23 mouse cellular contexts compared by ENCODE assay signal in the genomic region with DNA sequence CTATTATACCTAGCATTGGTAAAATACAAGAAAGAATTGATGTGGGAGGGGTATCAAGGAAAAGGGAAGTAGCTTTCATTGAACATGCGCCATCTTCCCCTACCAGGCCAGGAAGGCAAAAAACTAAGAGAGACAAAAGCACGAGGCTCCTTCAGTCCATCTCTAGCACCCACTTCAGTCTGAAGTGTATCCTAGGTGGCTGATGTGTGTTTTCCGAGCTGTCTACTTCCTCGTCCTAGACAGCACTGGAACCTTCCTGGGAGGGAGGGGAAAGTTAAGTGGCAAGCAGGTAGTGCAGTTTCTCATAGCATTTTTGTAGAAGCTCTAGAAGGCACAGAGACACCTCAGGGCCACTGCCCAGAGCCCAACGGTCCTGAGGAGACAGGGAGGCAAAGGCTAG. TPM values are rescaled to one million over a fixed set of nuclear protein-coding genes. Genes with fewer than 3 reads are reported as not detected.
DNase-seq lines count a peak whose midpoint lies in the region; ATAC-seq lines count a peak whose summit lies in the region.
"Had no signal": no experiment of that assay in that cellular context is flagged by ENCODE, and none has a peak within 500 bp of the region (broad histone marks: within the 10 kb centered on the region; RNA-seq: fewer than 3 reads in every experiment).

No protein-coding gene starts in this region.

- H3K36me3 ChIP-seq in heart, embryonic 11.5 days (ENCODE audit: control insufficient read depth, insufficient read depth, low read length): no peaks in the 10 kb centered on the region
- H3K36me3 ChIP-seq in lung, embryonic 15.5 days: no peaks in the 10 kb centered on the region
- H3K36me3 ChIP-seq in intestine, embryonic 16.5 days (ENCODE audit: control insufficient read depth, insufficient read depth, low read length): no peaks in the 10 kb centered on the region
- H3K36me3 ChIP-seq: forebrain, embryonic 12.5 days; G1E; hindbrain, embryonic 13.5 days; limb, embryonic 13.5 days; liver, embryonic 12.5 days; neural tube, embryonic 13.5 days had no signal

- 47% methylated on average over 5 of the region's 5 CpGs for WGBS in heart, embryonic 11.5 days (ENCODE audit: insufficient replicate concordance)
- 42% methylated on average over 5 of the region's 5 CpGs for WGBS in lung, embryonic 15.5 days
- 69% methylated on average over 5 of the region's 5 CpGs for WGBS in intestine, embryonic 16.5 days

- peak overlapping the region; percentile 50 for H3K27ac ChIP-seq in heart, embryonic 11.5 days (ENCODE audit: low read depth, low read length)
- peak overlapping the region; percentile 37 for H3K27ac ChIP-seq in lung, embryonic 15.5 days
- H3K27ac ChIP-seq in brown adipose tissue, adult 24 weeks (replicated peaks; ENCODE audit: low read depth, low read length): peak overlapping the region; percentile 100
- H3K27ac ChIP-seq in intestine, embryonic 16.5 days (ENCODE audit: low read length): peak overlapping the region; percentile 87; the same call in 1 of the 2 replicates
- H3K27ac ChIP-seq: hindbrain, embryonic 13.5 days; limb, embryonic 13.5 days; liver, embryonic 12.5 days; neural tube, embryonic 13.5 days had no signal

- H3K9me3 ChIP-seq in heart, embryonic 11.5 days (replicated peaks; ENCODE audit: control insufficient read depth, low read length): no peaks in the 10 kb centered on the region
- no peaks in the 10 kb centered on the region for H3K9me3 ChIP-seq in lung, embryonic 15.5 days
- no peaks in the 10 kb centered on the region for H3K9me3 ChIP-seq in intestine, embryonic 16.5 days (ENCODE audit: control insufficient read depth, low read length)
- H3K9me3 ChIP-seq: forebrain, embryonic 12.5 days; G1E; hindbrain, embryonic 13.5 days; limb, embryonic 13.5 days; liver, embryonic 12.5 days; neural tube, embryonic 13.5 days had no signal

- no peak for DNase-seq in heart, postnatal 4 days
- DNase-seq in lung, postnatal 4 days: no peak
- DNase-seq: B cell, adult 2 months; cerebellum, adult 18-20 months; cerebellum, postnatal 14 days; gastrocnemius, postnatal 10 days; heart, adult 11 months; layer of hippocampus, postnatal 36 days; right cerebral cortex, postnatal 4 days had no signal

- no peaks in the 10 kb centered on the region for H3K27me3 ChIP-seq in heart, embryonic 11.5 days (ENCODE audit: control insufficient read depth, insufficient read depth, low read length)
- H3K27me3 ChIP-seq in lung, embryonic 15.5 days: no peaks in the 10 kb centered on the region
- no peaks in the 10 kb centered on the region for H3K27me3 ChIP-seq in intestine, embryonic 16.5 days (replicated peaks; ENCODE audit: control insufficient read depth, insufficient read depth, low read length)
- H3K27me3 ChIP-seq: limb, embryonic 13.5 days; neural tube, embryonic 13.5 days; Patski had no signal

- 0 out of 2 replicates have a peak overlapping the region, but pooled peaks have one; percentile 49 for H3K9ac ChIP-seq in heart, embryonic 11.5 days (ENCODE audit: low read depth, low read length)
- H3K9ac ChIP-seq in lung, embryonic 15.5 days: no peak overlapping the region
- H3K9ac ChIP-seq in intestine, embryonic 16.5 days (ENCODE audit: low read depth, low read length): no peak overlapping the region
- H3K9ac ChIP-seq: forebrain, embryonic 12.5 days; hindbrain, embryonic 13.5 days; limb, embryonic 13.5 days; liver, embryonic 12.5 days; neural tube, embryonic 13.5 days had no signal

- peaks cover 31% of the 10 kb centered on the region for H3K4me1 ChIP-seq in heart, embryonic 11.5 days (ENCODE audit: control insufficient read depth, insufficient read depth, low read length)
- peaks cover 34% of the 10 kb centered on the region for H3K4me1 ChIP-seq in lung, embryonic 15.5 days
- H3K4me1 ChIP-seq in brown adipose tissue, adult 24 weeks (ENCODE audit: control insufficient read depth, insufficient read depth, insufficient read length, low read length): peaks cover 46% of the 10 kb centered on the region
- peaks cover 45% of the 10 kb centered on the region for H3K4me1 ChIP-seq in intestine, embryonic 16.5 days (ENCODE audit: control insufficient read depth, insufficient read depth, low read length)

- no peak overlapping the region for H3K4me2 ChIP-seq in heart, embryonic 11.5 days
- no peak overlapping the region for H3K4me2 ChIP-seq in lung, embryonic 15.5 days
- H3K4me2 ChIP-seq in intestine, embryonic 16.5 days (ENCODE audit: low read depth, low read length): no peak overlapping the region
- H3K4me2 ChIP-seq: forebrain, embryonic 12.5 days; hindbrain, embryonic 13.5 days; limb, embryonic 13.5 days; liver, embryonic 12.5 days; midbrain, embryonic 11.5 days; neural tube, embryonic 13.5 days had no signal

- ATAC-seq in heart, embryonic 11.5 days (replicated peaks; ENCODE audit: insufficient number of reproducible peaks, low FRiP score, low TSS enrichment): no peak
- ATAC-seq in lung, embryonic 15.5 days (ENCODE audit: borderline replicate concordance, extremely low read depth, low FRiP score, low TSS enrichment): no peak
- ATAC-seq in intestine, embryonic 16.5 days: no peak
- no peak for ATAC-seq in cerebellum, adult (ENCODE audit: insufficient number of reproducible peaks, low FRiP score, low TSS enrichment)
- ATAC-seq: liver, embryonic 12.5 days; Patski had no signal

- H3K4me3 ChIP-seq in heart, embryonic 11.5 days (ENCODE audit: low read depth, low read length): no peak overlapping the region
- H3K4me3 ChIP-seq in lung, embryonic 15.5 days: no peak overlapping the region
- no peak overlapping the region for H3K4me3 ChIP-seq in brown adipose tissue, adult 24 weeks (ENCODE audit: insufficient read depth, low read depth, low read length)
- H3K4me3 ChIP-seq in intestine, embryonic 16.5 days (ENCODE audit: low read length): no peak overlapping the region
- H3K4me3 ChIP-seq: forebrain, embryonic 12.5 days; hindbrain, embryonic 13.5 days; limb, embryonic 13.5 days; liver, embryonic 12.5 days; myocyte; neural tube, embryonic 13.5 days had no signal

RNA-seq across cellular contexts. Expression of a gene that starts 31.9 kb away (rescaled TPM):
- polyA plus RNA-seq in heart, embryonic 11.5 days (2014; fragmentation: Nextera tagmentation; extraction: Ambion mirVana): 2.0 and 3.0 TPM in 2 replicates
- 10 to 100 TPM; 81.4 to 87.9 TPM for total RNA-seq in heart, postnatal 4 days (2021)
- polyA plus RNA-seq in lung, embryonic 15.5 days (2015; fragmentation: Nextera tagmentation; extraction: Ambion mirVana): 1.8 and 2.0 TPM in 2 replicates
- polyA plus RNA-seq in brown adipose tissue, adult 24 weeks (2012; ENCODE audit: insufficient read depth, insufficient read length, missing spikeins): 0.99 and 1.8 TPM in 2 replicates
- 1.5 and 1.6 TPM in 2 replicates for polyA plus RNA-seq in intestine, embryonic 16.5 days (2015; fragmentation: Nextera tagmentation; extraction: Ambion mirVana)
- polyA plus RNA-seq: G1E had no signal

Comparison
In these comparisons a context has a peak if more than half of its experiments do, and no peak if none do; other contexts are left out.
1. H3K27ac ChIP-seq: peak in every context shown above with its lines; median percentile 100 in brown adipose tissue, adult 24 weeks; 87 in intestine, embryonic 16.5 days; 50 in heart, embryonic 11.5 days; 37 in lung, embryonic 15.5 days.